Mouse (Mus musculus): ENCODE results near the gene Zfp688. TPM values are rescaled to one million over a fixed set of nuclear protein-coding genes. Genes with fewer than 3 reads are reported as not detected.
A peak's percentile ranks its signal among the peaks of the same experiment; 100 is the strongest.
"Not testable (repeated sequence)": the region's sequence is repeated elsewhere in the genome, so short reads cannot be mapped to it uniquely, and the experiment has no call there.

Zfp688 gene
- total RNA-seq, 2 experiments from 2014 or later = 2.8 TPM

DNA sequence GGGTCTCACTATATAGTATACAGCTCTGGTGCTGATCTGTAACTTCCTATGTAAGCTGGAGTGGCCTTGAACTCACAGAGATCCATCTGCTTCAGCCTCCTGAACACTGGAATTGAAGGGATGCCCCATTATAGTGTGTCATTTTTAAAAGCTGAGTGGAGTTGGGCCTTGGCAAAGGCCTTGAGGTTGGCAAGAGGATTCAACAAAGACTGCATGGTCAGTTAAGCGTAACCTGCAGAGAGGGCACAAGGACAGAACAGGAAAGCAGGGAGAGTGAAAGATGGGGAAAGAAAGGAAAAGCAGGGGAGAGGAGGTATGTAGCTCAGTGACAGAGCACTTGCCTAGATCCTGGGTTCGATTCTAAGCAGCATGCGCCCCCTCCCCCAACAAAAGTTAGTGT lies 3.4 kb upstream of the Zfp688 start:
- intact Hi-C loops (cut with DNase I) = no loop called here
- DNase-seq (ENCODE audit: low spot score) = no peak

DNA sequence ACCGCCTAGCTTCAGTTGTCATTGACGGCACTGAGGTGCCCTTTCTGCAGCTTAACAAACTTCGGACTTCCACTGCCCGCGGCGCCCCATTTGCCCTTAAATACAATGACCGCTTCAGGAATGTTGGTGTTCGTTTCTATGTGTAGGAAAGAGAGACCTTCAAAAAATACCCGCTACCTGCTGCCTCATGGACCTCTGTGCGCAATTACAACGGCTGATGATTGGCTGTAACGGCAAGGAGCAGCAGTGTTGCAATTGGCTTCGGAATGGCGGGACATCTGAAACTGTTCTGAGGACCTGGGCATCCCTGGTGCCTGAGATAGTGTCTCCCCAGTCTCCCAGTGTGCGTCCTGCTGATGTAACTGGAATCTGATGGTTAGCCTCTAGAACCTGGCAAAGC lies 379 bp upstream of the Zfp688 start:
- intact Hi-C loops (cut with DNase I) = no loop called here

DNA sequence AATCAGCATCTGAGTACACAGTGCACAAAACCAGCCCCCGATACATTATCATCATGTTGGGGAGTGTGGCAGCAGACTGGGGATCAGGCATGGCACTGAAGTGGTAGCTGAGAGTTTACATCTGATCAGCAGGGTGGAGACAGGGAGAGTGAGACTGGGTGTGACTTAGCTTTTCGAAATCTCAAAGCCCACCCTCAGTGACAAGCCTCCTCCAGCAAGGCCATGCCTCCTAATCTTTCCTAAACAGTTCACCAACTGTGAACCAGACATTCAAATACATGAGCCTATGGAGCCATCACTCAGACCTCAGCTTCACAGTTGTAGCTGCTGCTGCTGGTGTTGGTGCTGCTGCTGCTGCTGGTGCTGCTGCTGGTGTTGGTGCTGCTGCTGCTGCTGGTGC lies 10.4 kb downstream of the Zfp688 start:
- no peak for DNase-seq (ENCODE audit: low spot score)
- intact Hi-C loops (cut with DNase I) = no loop called here

More for the DNA sequence above, 379 bp upstream of the Zfp688 start:
- DNase-seq (ENCODE audit: low spot score) = no peak

DNA sequence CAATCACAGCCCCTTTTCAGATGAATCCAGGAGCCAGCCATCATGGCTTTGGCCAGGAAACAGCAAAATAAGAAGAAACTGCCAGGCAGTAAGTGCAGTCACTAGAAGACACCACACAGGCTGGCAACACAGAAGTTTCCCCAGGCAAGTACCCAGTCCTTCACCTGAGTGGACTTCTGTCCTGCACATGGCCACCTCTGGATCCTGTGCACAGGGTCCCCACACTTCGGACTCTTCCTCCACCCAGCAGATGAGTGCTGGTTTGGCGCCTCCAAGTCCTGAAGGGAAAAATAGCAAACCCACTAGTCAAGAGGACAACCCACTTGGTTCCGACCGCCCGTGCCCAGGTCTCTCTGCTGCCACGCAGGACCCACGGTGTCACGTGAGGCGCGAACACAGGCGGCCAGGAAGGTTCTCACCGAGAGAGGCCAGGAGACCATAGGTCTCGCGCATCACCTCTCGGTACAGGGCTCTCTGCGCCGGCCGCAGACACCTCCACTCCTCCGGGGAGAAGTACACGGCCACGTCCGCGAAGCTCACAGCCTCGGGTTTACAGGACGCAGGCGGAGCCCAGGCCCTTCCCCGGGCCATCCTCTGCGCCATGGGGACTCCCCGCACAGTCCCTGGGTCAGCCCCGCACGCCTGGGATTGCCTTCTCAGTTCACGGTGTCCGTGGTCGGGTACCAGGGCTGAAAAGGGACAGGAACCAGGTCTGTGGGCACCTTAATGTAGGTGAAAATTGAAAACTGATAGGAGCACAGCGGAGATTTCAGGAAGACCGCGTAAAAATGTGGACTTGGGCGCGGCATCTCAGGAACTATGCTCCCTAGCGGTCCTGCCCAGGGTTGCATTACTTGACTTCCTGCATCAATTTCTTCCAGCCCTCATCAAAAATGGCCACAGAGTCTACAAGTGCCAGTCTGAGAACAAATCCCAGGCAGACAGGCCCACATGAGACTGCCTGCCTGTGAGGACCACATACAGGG lies 15.6 kb downstream of the Zfp688 start, which contains the start of gene Zfp764:
Gene Zfp764, minus strand, starts transcription at position 821 of the 986 bp plus-strand sequence.
- intact Hi-C loops (cut with DNase I) = loop anchor here (5.0 kb wide), 1 partner anchor 44 kb away; no protein-coding TSS in a partner anchor
- DNase-seq (ENCODE audit: low spot score) = peak; percentile 68

DNA sequence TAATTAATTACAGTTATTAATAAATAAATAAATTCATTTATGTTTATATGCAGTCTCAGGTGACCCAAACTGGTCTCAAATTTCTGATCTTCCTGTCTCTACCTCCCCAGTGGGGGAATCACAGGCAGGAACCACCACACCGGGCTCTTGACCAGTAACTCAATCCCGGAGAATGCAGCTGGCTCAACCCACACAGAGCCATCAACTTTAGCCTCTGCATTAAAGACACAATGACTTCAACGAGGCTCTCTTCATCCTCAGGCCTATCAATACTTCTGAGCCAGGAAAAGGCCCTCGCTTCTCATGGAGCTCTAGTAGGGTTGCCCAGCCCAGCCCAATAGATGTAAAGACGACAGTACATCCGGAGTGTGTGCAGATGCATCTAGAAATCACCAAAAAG lies 17.8 kb downstream of the Zfp688 start:
- DNase-seq (ENCODE audit: low spot score); intact Hi-C loops (cut with DNase I): not testable (repeated sequence)

DNA sequence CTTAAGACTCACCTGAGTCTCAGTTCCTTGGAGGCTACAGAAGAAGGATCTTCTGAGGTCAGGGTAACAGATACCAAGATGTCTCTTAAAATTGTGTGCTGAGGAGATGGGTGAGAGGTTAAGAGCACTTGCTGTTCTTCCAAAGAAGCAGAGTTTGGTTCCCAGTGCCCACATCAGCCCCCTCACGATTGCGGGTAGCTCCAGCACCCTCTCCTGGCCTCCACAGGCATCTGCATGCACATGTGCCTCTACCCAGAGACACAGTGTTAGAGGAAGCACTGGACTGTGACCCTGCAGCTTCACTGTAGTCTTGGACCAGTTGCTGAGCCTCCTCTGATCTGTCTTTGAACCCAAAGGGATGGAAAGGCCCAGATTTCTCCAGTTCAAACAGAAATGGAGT lies 18.9 kb downstream of the Zfp688 start:
- intact Hi-C loops (cut with DNase I) = no loop called here
- DNase-seq (ENCODE audit: low spot score) = no peak

DNA sequence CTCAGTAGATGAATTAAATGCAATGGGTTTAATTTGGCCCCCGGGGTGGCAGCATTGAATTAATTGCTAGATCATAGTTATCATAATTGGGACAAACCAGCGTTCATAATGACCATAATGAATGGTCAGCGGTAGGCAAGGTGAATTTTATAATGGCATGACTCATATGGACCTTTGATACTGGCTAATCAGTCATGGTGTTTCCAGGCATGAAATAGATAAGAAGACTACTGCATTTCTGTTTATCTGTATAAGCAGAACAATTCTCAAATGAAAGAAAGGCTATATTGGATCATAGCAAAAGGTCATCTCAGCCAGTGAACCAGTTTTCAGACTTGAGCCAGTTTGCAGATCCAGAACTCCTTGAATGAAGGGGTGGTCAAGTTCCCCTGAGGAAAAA lies 21.5 kb downstream of the Zfp688 start:
- intact Hi-C loops (cut with DNase I) = no loop called here
- DNase-seq (ENCODE audit: low spot score) = no peak

DNA sequence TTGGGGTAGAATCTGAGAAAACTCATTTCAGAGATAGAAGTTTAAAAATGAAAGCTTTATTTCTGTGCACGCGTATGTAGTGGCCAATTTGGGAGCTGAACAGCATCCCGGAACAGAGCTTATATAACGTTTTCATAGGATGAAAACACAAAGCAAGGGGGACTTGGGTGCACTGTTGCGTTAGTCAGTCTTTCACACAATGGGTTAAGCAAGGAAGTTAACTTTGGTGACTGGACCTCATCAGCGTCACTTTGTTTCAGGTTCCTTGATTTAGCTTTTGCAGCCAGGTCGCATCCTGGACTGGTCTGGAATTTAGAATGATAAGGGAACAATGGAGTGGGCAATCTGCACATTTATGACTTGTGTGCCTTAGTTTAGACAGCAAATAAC lies 27.9 kb downstream of the Zfp688 start:
- DNase-seq (ENCODE audit: low spot score) = no peak
- intact Hi-C loops (cut with DNase I) = no loop called here

DNA sequence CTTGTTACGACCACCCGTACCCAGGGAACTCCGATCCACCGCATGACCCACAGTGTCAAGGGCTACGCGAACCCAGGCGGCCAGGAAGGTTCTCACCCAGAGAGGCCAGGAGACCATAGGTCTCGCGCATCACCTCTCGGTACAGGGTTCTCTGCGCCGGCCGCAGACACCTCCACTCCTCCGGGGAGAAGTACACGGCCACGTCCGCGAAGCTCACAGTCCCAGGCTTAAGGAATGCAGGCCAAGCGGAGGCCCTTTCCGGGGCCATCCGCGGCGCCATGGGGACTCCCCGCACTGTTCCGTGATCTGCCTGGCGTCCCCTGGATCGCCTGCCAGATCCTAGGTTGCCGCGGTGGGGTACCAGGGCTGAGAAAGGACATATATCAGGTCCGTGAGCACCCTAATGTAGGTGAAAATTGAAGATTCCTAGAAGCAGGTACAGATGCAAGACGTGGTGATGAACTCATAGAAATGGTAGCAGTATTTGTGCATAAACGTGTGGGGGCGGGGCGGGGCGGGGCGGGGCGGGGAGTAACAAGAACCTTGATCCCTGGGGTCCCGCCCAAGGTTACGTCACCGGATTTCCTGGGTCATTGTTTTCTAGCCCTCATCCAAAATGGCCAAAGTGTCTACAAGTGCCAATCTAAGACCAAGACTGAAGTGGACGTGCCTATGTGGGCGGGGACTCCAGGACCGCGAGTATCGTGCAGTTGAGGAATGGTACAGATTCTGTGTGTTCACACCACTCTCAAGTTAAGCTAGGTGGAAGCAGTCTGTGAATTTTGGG lies 28.5 kb downstream of the Zfp688 start, which contains the start of gene E430018J23Rik:
Gene E430018J23Rik, minus strand, starts transcription at position 473 of the 787 bp plus-strand sequence.
- peak; percentile 93 for DNase-seq (ENCODE audit: low spot score)
- intact Hi-C loops (cut with DNase I) = no loop called here

DNA sequence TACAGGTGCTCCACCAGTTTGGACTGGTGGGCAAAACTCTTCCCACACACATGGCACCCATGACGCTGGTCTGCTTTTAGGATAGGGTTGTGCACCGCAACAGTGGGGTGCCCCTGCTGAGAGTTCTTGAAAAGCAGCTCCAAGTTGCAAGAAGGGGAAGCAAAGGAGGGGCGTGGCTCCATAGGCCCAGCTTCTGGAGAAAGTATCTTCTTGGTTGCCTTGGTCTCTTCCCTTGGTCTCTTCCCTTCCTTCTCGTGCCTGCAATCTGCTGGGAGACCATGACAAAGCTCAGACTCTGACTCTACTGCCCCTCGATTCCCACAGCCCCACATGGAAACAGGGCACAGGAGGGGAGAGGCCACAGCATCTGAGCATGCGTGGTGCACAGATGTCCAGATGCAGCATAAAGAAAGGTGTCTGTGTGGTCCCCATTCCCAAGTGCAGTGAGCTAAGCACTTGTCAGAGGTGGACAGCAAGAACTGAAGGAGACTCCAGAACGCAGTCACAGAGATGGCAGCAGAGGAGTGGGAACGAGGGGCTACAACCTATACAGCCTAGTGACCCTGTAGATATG lies 29.5 kb downstream of the Zfp688 start:
- intact Hi-C loops (cut with DNase I) = no loop called here
- DNase-seq (ENCODE audit: low spot score) = no peak

DNA sequence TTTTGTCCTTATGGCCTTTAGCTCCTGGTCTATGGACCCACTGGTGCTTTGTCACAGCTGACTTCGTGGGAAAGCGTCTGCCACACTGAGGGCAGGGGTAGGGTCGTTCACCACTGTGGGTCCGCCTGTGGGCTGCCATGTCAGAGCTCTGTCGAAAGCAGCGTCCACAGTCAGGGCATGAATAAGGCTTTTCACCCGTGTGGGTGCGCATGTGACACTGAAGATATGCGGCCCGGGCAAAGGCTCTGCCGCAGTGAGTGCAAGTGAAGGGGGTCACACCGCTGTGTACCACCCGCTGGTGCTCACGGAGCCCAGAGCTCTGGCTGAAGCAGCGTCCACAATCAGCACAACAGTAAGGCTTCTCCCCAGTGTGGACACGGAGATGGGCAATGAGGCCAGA lies 30.3 kb downstream of the Zfp688 start:
- intact Hi-C loops (cut with DNase I) = no loop called here
- no peak for DNase-seq (ENCODE audit: low spot score)

DNA sequence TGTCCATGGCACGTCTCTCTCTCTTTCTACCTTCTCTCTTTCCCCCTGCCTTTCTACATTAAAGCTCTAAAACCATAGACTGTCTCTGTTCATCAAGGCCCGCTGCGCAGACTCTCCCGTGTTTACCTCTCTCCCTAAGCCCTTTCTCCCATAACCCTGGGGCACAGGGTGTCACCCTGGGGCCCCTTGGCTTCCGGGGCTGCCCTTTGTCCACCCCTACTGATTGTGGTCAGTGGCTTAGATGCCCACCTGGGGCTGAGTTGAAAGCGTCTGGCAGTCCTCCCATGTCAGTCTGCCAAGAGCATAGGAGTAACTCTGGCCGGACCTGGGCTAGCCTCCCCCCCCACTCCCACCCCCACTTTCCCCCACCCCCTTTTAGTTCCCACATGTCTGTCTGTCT lies 31.6 kb downstream of the Zfp688 start:
- no peak for DNase-seq (ENCODE audit: low spot score)
- intact Hi-C loops (cut with DNase I) = no loop called here

DNA sequence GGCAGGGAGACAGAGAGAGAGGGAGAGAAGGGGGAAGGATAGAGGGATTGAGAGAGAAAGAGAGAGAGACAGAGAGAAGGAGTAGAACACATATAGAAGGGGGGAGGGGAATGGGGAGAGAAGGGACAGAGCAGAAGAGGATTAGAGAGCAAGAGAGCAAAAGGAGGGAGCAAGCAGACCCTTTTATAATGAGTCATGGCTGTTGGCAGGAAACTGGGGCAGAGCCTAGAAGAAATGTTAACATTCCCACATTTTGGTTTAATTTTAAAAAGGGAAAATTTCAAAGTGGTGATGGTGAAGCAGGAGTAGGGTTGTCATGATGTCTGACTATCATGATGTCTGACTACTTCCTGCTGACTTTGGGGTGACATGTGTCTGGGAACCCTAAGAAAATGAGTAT lies 33.7 kb downstream of the Zfp688 start:
- intact Hi-C loops (cut with DNase I); DNase-seq (ENCODE audit: low spot score): not testable (repeated sequence)

DNA sequence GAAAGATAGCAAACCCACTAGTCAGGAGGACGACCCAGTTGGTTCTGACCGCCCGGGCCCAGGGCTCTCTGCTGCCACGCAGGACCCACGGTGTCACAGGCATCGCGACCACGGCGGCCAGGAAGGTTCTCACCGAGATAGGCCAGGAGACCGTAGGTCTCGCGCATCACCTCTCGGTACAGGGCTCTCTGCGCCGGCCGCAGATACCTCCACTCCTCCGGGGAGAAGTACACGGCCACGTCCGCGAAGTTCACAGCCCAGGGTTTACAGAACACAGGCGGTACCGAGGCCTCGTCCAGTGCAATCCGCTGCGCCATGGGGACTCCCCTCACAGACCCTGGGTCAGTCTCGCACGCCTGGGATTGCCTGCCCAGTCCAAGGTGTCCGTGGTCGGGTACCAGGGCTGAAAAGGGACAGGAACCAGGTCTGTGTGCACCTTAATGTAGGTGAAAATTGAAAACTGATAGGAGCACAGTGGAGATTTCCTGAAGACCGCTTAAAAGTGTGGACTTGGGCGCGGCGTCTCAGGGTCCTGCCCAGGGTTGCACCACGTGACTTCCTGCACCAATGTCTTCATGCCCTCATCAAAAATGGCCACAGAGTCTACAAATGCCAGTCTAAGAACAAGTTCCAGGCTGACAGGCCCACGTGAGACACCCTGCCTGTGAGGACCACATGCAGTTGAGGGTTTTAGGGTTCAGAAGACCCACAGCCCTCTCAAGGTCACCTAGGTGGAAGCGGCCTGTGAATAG lies 35.1 kb downstream of the Zfp688 start, which contains the start of gene 9130019O22Rik:
Gene 9130019O22Rik, minus strand, starts transcription at position 526 of the 752 bp plus-strand sequence.
- peak; percentile 78 for DNase-seq (ENCODE audit: low spot score)
- intact Hi-C loops (cut with DNase I) = no loop called here

DNA sequence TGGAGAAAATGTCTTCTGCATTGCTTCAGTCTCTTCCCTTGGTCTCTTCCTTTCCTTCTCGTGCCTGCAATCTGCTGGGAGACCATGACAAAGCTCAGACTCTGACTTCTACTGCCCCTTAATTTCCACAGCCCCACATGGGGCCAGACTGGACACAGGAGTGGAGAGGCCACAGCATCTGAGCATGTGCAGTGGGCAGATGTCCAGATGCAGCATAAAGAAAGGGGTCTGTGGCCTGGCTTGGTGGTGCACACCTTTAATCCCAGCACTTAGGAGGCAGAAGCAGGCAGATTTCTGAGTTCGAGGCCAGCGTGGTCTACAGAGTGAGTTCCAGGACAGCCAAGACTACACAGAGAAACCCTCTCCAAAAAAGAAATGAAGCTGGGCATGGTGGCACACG lies 36.3 kb downstream of the Zfp688 start:
- intact Hi-C loops (cut with DNase I); DNase-seq (ENCODE audit: low spot score): not testable (repeated sequence)

DNA sequence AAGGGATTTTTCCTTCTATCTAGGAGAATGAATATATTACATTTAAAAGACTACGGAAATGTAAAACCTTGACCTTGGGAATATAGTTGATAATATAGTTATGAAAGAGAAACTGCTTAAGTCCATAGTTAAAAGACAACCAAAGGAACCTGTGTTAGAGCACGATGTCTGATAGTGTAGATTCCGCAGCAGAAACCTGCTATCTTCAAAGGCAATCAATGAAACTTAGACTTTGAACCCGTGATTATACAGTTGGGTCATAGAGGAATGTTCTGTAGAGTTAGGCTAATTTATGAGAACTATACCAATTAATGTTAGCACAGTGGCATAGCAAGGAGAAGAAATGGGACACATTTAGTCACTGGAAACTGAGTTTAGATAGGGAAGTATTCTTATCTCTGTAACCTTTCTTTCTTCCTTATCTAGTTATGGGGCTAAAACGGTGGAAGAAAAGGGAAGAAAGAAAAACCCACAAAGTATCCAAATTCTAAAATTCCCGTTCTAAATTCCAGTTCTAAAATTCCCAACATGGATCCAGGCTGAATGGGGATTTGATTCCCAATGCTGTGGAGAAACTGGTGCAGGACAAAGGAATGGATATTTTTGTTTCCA lies 43.5 kb downstream of the Zfp688 start:
- DNase-seq (ENCODE audit: low spot score) = no peak
- intact Hi-C loops (cut with DNase I) = loop anchor here (2.0 kb wide), 1 partner anchor 30 kb away; no protein-coding TSS in a partner anchor

DNA sequence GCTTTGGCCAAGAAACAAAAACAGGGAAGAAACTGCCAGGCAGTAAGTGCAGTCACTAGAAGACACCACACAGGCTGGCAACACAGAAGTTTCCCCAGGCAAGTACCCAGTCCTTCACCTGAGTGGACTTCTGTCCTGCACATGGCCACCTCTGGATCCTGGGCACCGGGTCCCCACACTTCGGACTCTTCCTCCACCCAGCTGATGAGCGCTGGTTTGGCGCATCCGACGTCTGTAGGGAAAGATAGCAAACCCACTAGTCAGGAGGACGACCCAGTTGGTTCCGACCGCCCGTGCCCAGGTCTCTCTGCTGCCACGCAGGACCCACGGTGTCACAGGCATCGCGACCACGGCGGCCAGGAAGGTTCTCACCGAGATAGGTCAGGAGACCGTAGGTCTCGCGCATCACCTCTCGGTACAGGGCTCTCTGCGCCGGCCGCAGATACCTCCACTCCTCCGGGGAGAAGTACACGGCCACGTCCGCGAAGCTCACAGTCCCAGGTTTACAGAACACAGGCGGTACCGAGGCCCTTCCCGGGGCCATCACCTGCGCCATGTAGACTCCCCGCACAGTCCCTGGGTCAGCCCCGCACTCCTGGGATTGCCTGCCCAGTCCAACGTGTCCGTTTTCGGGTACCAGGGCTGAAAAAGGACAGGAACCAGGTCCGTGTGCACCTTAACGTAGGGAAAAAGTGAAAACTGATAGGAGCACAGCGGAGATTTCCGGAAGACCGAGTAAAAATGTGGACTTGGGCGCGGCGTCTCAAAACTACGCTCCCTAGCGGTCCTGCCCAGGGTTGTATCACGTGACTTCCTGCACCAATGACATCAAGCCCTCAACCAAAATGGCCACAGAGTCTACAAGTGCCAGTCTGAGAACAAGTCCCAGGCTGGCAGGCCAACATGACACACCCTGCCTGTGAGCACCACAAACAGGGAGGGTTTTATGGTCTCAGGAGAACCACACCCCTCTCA lies 46.3 kb downstream of the Zfp688 start, which contains the start of gene Zfp747:
Gene Zfp747, minus strand, starts transcription at position 780 of the 975 bp plus-strand sequence.
- DNase-seq (ENCODE audit: low spot score) = peak; percentile 86
- intact Hi-C loops (cut with DNase I) = not testable (repeated sequence)

DNA sequence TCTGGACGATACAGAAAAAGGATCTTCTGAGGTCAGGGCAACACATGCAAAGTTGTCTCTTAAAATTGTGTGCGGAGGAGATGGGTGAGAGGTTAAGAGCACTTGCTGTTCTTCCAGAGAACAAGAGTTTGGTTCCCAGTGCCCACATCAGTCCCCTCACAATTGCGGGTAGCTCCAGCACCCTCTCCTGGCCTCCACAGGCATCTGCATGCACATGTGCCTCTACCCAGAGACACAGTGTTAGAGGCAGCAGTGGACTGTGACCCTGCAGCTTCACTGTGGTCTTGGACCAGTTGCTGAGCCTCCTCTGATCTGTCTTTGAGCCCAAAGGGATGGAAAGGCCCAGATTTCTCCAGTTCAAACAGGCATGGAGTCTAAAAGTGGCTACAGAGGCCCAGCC lies 50.0 kb downstream of the Zfp688 start:
- intact Hi-C loops (cut with DNase I); DNase-seq (ENCODE audit: low spot score): not testable (repeated sequence)
